ENCODE assay signal across 9 mouse cellular contexts in genomic region chr1:86491533-86492094, GRCm38 (mm10). TPM values are rescaled to one million over a fixed set of nuclear protein-coding genes. Genes with fewer than 3 reads are reported as not detected.
DNase-seq lines count a peak whose midpoint lies in the region; ATAC-seq and TF ChIP-seq lines count a peak whose summit lies in the region.
"Had no signal": no experiment of that assay in that cellular context is flagged by ENCODE, and none has a peak within 500 bp of the region (broad histone marks: within the 10 kb centered on the region; RNA-seq: fewer than 3 reads in every experiment).

No protein-coding gene starts in this region.

- no peaks in the 10 kb centered on the region for H3K27me3 ChIP-seq in spleen, adult 2 months (ENCODE audit: control insufficient read depth, insufficient read depth, low read length)
- no peaks in the 10 kb centered on the region for H3K27me3 ChIP-seq in hindbrain, embryonic 15.5 days
- H3K27me3 ChIP-seq in lung, embryonic 16.5 days (ENCODE audit: control insufficient read depth, insufficient read depth, low read depth, low read length): no peaks in the 10 kb centered on the region

- no peak for TF ChIP-seq CTCF in spleen, adult 2 months (IDR thresholded peaks at IDR 0.05; ENCODE audit: extremely low read depth, insufficient read depth, insufficient read length, insufficient replicate concordance)

- H3K4me1 ChIP-seq in spleen, adult 2 months (ENCODE audit: control insufficient read depth, insufficient read depth, insufficient read length): peaks cover 32% of the 10 kb centered on the region
- peaks cover 24% of the 10 kb centered on the region for H3K4me1 ChIP-seq in hindbrain, embryonic 15.5 days (replicated peaks)
- peaks cover 34% of the 10 kb centered on the region for H3K4me1 ChIP-seq in lung, embryonic 16.5 days (replicated peaks; ENCODE audit: control insufficient read depth, insufficient read depth, low read length)

- no peak for DNase-seq in spleen, adult 2 months (ENCODE audit: low read depth in 1 of 2, low spot score in 2 of 2)
- no peak for DNase-seq in spleen, postnatal 14 days (ENCODE audit: low spot score in 2 of 2)
- DNase-seq in ovary, adult 18-20 months (ENCODE audit: low spot score): no peak
- no peak for DNase-seq in right cerebral cortex, postnatal 14 days
- DNase-seq in layer of hippocampus, adult 8-10 months (ENCODE audit: low spot score in 2 of 2): no peak

- peak overlapping the region; percentile 82 for H3K27ac ChIP-seq in spleen, adult 2 months (ENCODE audit: insufficient read depth, low read length)
- H3K27ac ChIP-seq in hindbrain, embryonic 15.5 days (replicated peaks): peak overlapping the region; percentile 73
- H3K27ac ChIP-seq in lung, embryonic 16.5 days (ENCODE audit: low read length): peak overlapping the region; percentile 99

- peak overlapping the region; percentile 23 for H3K9ac ChIP-seq in hindbrain, embryonic 15.5 days
- peak overlapping the region; percentile 63 for H3K9ac ChIP-seq in lung, embryonic 16.5 days (ENCODE audit: low read length)

- no peak for ATAC-seq in hindbrain, embryonic 15.5 days (ENCODE audit: low FRiP score, low read depth)
- peak; percentile 6 for ATAC-seq in lung, embryonic 16.5 days (ENCODE audit: low read depth)
- no peak for ATAC-seq in granulocyte monocyte progenitor cell, adult 5-6 weeks (replicated peaks; ENCODE audit: poor library complexity, severe bottlenecking)

- WGBS in spleen, adult 2 months: 47% methylated on average over 7 of the region's 7 CpGs
- 31% methylated on average over 7 of the region's 7 CpGs for WGBS in hindbrain, embryonic 15.5 days
- 13% methylated on average over 7 of the region's 7 CpGs for WGBS in lung, embryonic 16.5 days

- H3K9me3 ChIP-seq in hindbrain, embryonic 15.5 days: no peaks in the 10 kb centered on the region
- H3K9me3 ChIP-seq in lung, embryonic 16.5 days (ENCODE audit: control insufficient read depth, low read length): no peaks in the 10 kb centered on the region

- no peak for TF ChIP-seq POLR2A in spleen, adult 2 months (IDR thresholded peaks at IDR 0.05; ENCODE audit: low read depth, low read length)

- H3K4me2 ChIP-seq in hindbrain, embryonic 15.5 days: no peak overlapping the region
- 0 out of 2 replicates have a peak overlapping the region, but pooled peaks have one; percentile 24 for H3K4me2 ChIP-seq in lung, embryonic 16.5 days (ENCODE audit: low read depth, low read length)

- H3K4me3 ChIP-seq in spleen, adult 2 months (ENCODE audit: extremely low read depth, insufficient read depth, insufficient read length): no peak overlapping the region
- no peak overlapping the region for H3K4me3 ChIP-seq in hindbrain, embryonic 15.5 days
- no peak overlapping the region for H3K4me3 ChIP-seq in lung, embryonic 16.5 days (ENCODE audit: low read length)
- H3K4me3 ChIP-seq: myocyte had no signal

- no peaks in the 10 kb centered on the region for H3K36me3 ChIP-seq in spleen, adult 2 months (ENCODE audit: control insufficient read depth, insufficient read depth, low read length)
- no peaks in the 10 kb centered on the region for H3K36me3 ChIP-seq in hindbrain, embryonic 15.5 days
- no peaks in the 10 kb centered on the region for H3K36me3 ChIP-seq in lung, embryonic 16.5 days (ENCODE audit: control insufficient read depth, insufficient read depth, low read length)

RNA-seq across cellular contexts. Expression of gene Ptma, which starts 34.9 kb away (rescaled TPM):
- polyA plus RNA-seq in spleen, adult 2 months (2012; rRNA removed): 915 and 918 TPM in 2 replicates
- 1,392 and 1,427 TPM in 2 replicates for polyA plus RNA-seq in hindbrain, embryonic 15.5 days (2015; fragmentation: Nextera tagmentation; extraction: Ambion mirVana)
- 2,358 and 2,609 TPM in 2 replicates for polyA plus RNA-seq in lung, embryonic 16.5 days (2015; fragmentation: Nextera tagmentation; extraction: Ambion mirVana)
- 3,814 and 3,953 TPM in 2 replicates for total RNA-seq in granulocyte monocyte progenitor cell, adult 5-6 weeks (2014; fragmentation: Nextera tagmentation)
- 7,771 and 8,789 TPM in 2 replicates for total RNA-seq in granulocyte monocyte progenitor cell, adult 5-6 weeks (2017)
- total RNA-seq in layer of hippocampus, adult 8-10 months (2022): 100 to 1,000 TPM; 420 to 464 (median 444) TPM
